Mouse (Mus musculus): Measurements from ENCODE around the gene C1qc.

C1qc gene

GRCm38 (mm10) chr4:136852119-136852518, 40.7 kb downstream of the C1qc start:
- in situ Hi-C loops (cut with MboI) = no loop called here

GRCm38 (mm10) chr4:136848565-136848964, 44.3 kb downstream of the C1qc start:
- in situ Hi-C loops (cut with MboI) = no loop called here

- in situ Hi-C loops (cut with MboI) = no loop called here
Measured at GRCm38 (mm10) chr4:136847166-136847565, 45.7 kb downstream of the C1qc start.

- in situ Hi-C loops (cut with MboI) = no loop called here
Measured at GRCm38 (mm10) chr4:136842802-136843201, 50.1 kb downstream of the C1qc start.

- in situ Hi-C loops (cut with MboI) = no loop called here
Measured at GRCm38 (mm10) chr4:136842033-136842432, 50.8 kb downstream of the C1qc start.

- in situ Hi-C loops (cut with MboI) = no loop called here
Measured at GRCm38 (mm10) chr4:136841056-136841455, 51.8 kb downstream of the C1qc start.
